Mouse (Mus musculus) ES-Bruce4 (cell line): ENCODE results near the gene Grxcr1.

Experiments used
- CTCF ChIP-seq: IDR thresholded peaks from one replicate; pipeline ENCODE4 v1.8.1; 2011; ENCODE audit warnings: low read depth, low read length
- POLR2A ChIP-seq: IDR thresholded peaks from one replicate; pipeline ENCODE4 v1.8.1; 2011; ENCODE audit warnings: low read length; ENCODE audit not compliant: insufficient read depth

GRCm38 (mm10) chr5:68002611-68003010, 29.0 kb upstream of the Grxcr1 start:
- TF ChIP-seq CTCF (no peak), POLR2A (no peak)
